Mouse (Mus musculus) intestine, embryonic 16.5 days (tissue): Measurements from ENCODE around the gene Strip1. TPM values are rescaled to one million over a fixed set of nuclear protein-coding genes. Genes with fewer than 3 reads are reported as not detected.
A peak's percentile ranks its signal among the peaks of the same experiment; 100 is the strongest.

Experiments
- ATAC-seq: fragments of 200-750 bp; cut with Nextera tagmentation; 2 replicates; pipeline ENCODE4 v1.8.0; 2017; ENCODE audit warnings: moderate TSS enrichment, moderate library complexity
- H3K27ac ChIP-seq: fragments of 300-500 bp; sonication (generic); 2 replicates; pipeline ENCODE4 v1.5.1; 2014; ENCODE audit warnings: mild to moderate bottlenecking, low read length
- H3K27me3 ChIP-seq: fragments of 300-500 bp; sonication (generic); replicated peaks from 2 replicates; pipeline ENCODE4 v1.6.1; 2014; ENCODE audit warnings: low read length, control low read depth, mixed read lengths; ENCODE audit not compliant: control insufficient read depth, insufficient read depth
- H3K36me3 ChIP-seq: fragments of 300-500 bp; sonication (generic); 2 replicates; pipeline ENCODE4 v1.6.1; 2014; ENCODE audit warnings: low read length, control low read depth; ENCODE audit not compliant: control insufficient read depth, insufficient read depth
- H3K4me1 ChIP-seq: fragments of 300-500 bp; sonication (generic); 2 replicates; pipeline ENCODE4 v1.6.1; 2014; ENCODE audit warnings: low read length, control low read depth, mixed read lengths; ENCODE audit not compliant: control insufficient read depth, insufficient read depth
- H3K4me2 ChIP-seq: fragments of 300-500 bp; sonication (generic); 2 replicates; pipeline ENCODE4 v1.6.1; 2014; ENCODE audit warnings: low read depth, low read length, control low read depth
- H3K4me3 ChIP-seq: fragments of 300-500 bp; sonication (generic); 2 replicates; pipeline ENCODE4 v1.5.1; 2014; ENCODE audit warnings: mild to moderate bottlenecking, low read length
- H3K9ac ChIP-seq: fragments of 300-500 bp; sonication (generic); 2 replicates; pipeline ENCODE4 v1.6.1; 2014; ENCODE audit warnings: low read depth, low read length
- H3K9me3 ChIP-seq: fragments of 300-500 bp; sonication (generic); 2 replicates; pipeline ENCODE4 v1.6.1; 2016; ENCODE audit warnings: low read length, control low read depth; ENCODE audit not compliant: control insufficient read depth
- WGBS: fragments of 180-500 bp; shearing (Covaris S2); extraction: QIAGEN DNeasy Blood & Tissue Kit; methylation state at CpG from one replicate; pipeline ENCODE4 v1.1.7; 2014; 5-methylcytosine and 5-hydroxymethylcytosine counted together
- polyA plus RNA-seq: library from polyadenylated mRNA; unstranded; fragments of >200 nt; fragmentation: Nextera tagmentation; extraction: Ambion mirVana; gene quantifications from 2 replicates; pipeline ENCODE4 v1.2.1, GENCODE M21; 2015

The Strip1 gene
- polyA plus RNA-seq, 1 experiment from 2014 or later = 31.7 TPM

- no peak overlapping the region for H3K9ac ChIP-seq
- ATAC-seq = no peak
- peaks cover 8% of the 10 kb centered on the region for H3K4me1 ChIP-seq
- no peaks in the 10 kb centered on the region for H3K9me3 ChIP-seq
- peaks cover 58% of the 10 kb centered on the region for H3K27me3 ChIP-seq
- 49% methylated on average over 6 of the region's 6 CpGs for WGBS
- H3K4me3 ChIP-seq = no peak overlapping the region
- no peak overlapping the region for H3K4me2 ChIP-seq
- no peaks in the 10 kb centered on the region for H3K36me3 ChIP-seq
- H3K27ac ChIP-seq = no peak overlapping the region
Observed at GRCm38 (mm10) chr3:107600127-107600526, 31.4 kb downstream of the Strip1 start.

- no peak overlapping the region for H3K27ac ChIP-seq
- H3K9me3 ChIP-seq = no peaks in the 10 kb centered on the region
- H3K36me3 ChIP-seq = no peaks in the 10 kb centered on the region
- no peak overlapping the region for H3K4me3 ChIP-seq
- peaks cover 12% of the 10 kb centered on the region for H3K4me1 ChIP-seq
- H3K4me2 ChIP-seq = no peak overlapping the region
- WGBS = 10% methylated on average over 22 of the region's 22 CpGs
- H3K9ac ChIP-seq = no peak overlapping the region
- peaks cover 74% of the 10 kb centered on the region for H3K27me3 ChIP-seq
- ATAC-seq = no peak
Observed at GRCm38 (mm10) chr3:107597586-107598389, 33.7 kb downstream of the Strip1 start.

- WGBS = 2% methylated on average over 22 of the region's 24 CpGs
- no peak overlapping the region for H3K4me2 ChIP-seq
Observed at GRCm38 (mm10) chr3:107597134-107597533, 34.4 kb downstream of the Strip1 start.

GRCm38 (mm10) chr3:107596559-107596958, 34.9 kb downstream of the Strip1 start:
- Histone ChIP-seq H3K9ac (no peak overlapping the region), H3K27ac (no peak overlapping the region), H3K4me2 (no peak overlapping the region), H3K9me3 (no peaks in the 10 kb centered on the region), H3K27me3 (peaks cover 81% of the 10 kb centered on the region), H3K36me3 (no peaks in the 10 kb centered on the region), H3K4me1 (peaks cover 12% of the 10 kb centered on the region), H3K4me3 (no peak overlapping the region)
- ATAC-seq = no peak
- 1% methylated on average over 26 of the region's 26 CpGs for WGBS

More at GRCm38 (mm10) chr3:107597134-107597533, 34.4 kb downstream of the Strip1 start:
- Histone ChIP-seq H3K27me3 (peaks cover 81% of the 10 kb centered on the region), H3K9ac (no peak overlapping the region), H3K9me3 (no peaks in the 10 kb centered on the region), H3K27ac (no peak overlapping the region), H3K4me1 (peaks cover 12% of the 10 kb centered on the region), H3K36me3 (no peaks in the 10 kb centered on the region), H3K4me3 (no peak overlapping the region)
- no peak for ATAC-seq

GRCm38 (mm10) chr3:107595938-107596461, 35.5 kb downstream of the Strip1 start:
- Histone ChIP-seq H3K36me3 (no peaks in the 10 kb centered on the region), H3K4me2 (no peak overlapping the region), H3K4me3 (peak overlapping the region; percentile 35; the same call in 1 of the 2 replicates), H3K27me3 (peaks cover 77% of the 10 kb centered on the region), H3K9ac (no peak overlapping the region), H3K4me1 (peaks cover 12% of the 10 kb centered on the region), H3K9me3 (no peaks in the 10 kb centered on the region), H3K27ac (no peak overlapping the region)
- ATAC-seq = no peak
- 2% methylated on average over 34 of the region's 34 CpGs for WGBS

GRCm38 (mm10) chr3:107595264-107595937, 36.1 kb downstream of the Strip1 start:
- H3K4me1 ChIP-seq = peaks cover 12% of the 10 kb centered on the region
- no peaks in the 10 kb centered on the region for H3K9me3 ChIP-seq
- ATAC-seq = peak; percentile 23; the same call in 1 of the 2 replicates
- peak overlapping the region; percentile 9; the same call in 1 of the 2 replicates for H3K9ac ChIP-seq
- H3K4me3 ChIP-seq = peak overlapping the region; percentile 35
- WGBS = under 1% methylated on average over 50 of the region's 50 CpGs
- peaks cover 73% of the 10 kb centered on the region for H3K27me3 ChIP-seq
- no peak overlapping the region for H3K27ac ChIP-seq
- peak overlapping the region; percentile 55 for H3K4me2 ChIP-seq
- no peaks in the 10 kb centered on the region for H3K36me3 ChIP-seq

- WGBS = 1% methylated on average over 25 of the region's 46 CpGs
- ATAC-seq = peak; percentile 29; the same call in 1 of the 2 replicates
- H3K27me3 ChIP-seq = peaks cover 73% of the 10 kb centered on the region
Observed at GRCm38 (mm10) chr3:107594662-107595263, 36.7 kb downstream of the Strip1 start, which contains the start of gene Alx3. Alx3 (plus strand) TSS chr3:107595031.

GRCm38 (mm10) chr3:107593632-107594031, 37.9 kb downstream of the Strip1 start:
- Histone ChIP-seq H3K4me1 (peaks cover 12% of the 10 kb centered on the region), H3K4me2 (no peak overlapping the region), H3K36me3 (no peaks in the 10 kb centered on the region), H3K9ac (no peak overlapping the region), H3K27me3 (peaks cover 71% of the 10 kb centered on the region), H3K27ac (no peak overlapping the region), H3K9me3 (no peaks in the 10 kb centered on the region), H3K4me3 (no peak overlapping the region)
- 35% methylated on average over 2 of the region's 2 CpGs for WGBS
- ATAC-seq = no peak

More at GRCm38 (mm10) chr3:107594662-107595263, 36.7 kb downstream of the Strip1 start, which contains the start of gene Alx3:
- Histone ChIP-seq H3K4me2 (peak within 1 kb of the TSS; percentile 55), H3K9me3 (no peaks in the 10 kb centered on the region), H3K9ac (peak within 1 kb of the TSS; percentile 9; the same call in 1 of the 2 replicates), H3K27ac (no peak within 1 kb of the TSS), H3K36me3 (no peaks in the 10 kb centered on the region), H3K4me3 (peak within 1 kb of the TSS; percentile 35), H3K4me1 (peaks cover 12% of the 10 kb centered on the region)

- Histone ChIP-seq H3K9me3 (no peaks in the 10 kb centered on the region), H3K27me3 (peaks cover 72% of the 10 kb centered on the region), H3K9ac (no peak overlapping the region), H3K36me3 (no peaks in the 10 kb centered on the region), H3K27ac (no peak overlapping the region), H3K4me3 (no peak overlapping the region), H3K4me2 (no peak overlapping the region), H3K4me1 (peaks cover 11% of the 10 kb centered on the region)
- WGBS = 34% methylated on average over 1 of the region's 1 CpGs
- no peak for ATAC-seq
Observed at GRCm38 (mm10) chr3:107591612-107592011, 39.9 kb downstream of the Strip1 start.
